Mouse (Mus musculus) gastrocnemius, adult 2 months (tissue): ENCODE measurements around the gene Eaf1. TPM values are rescaled to one million over a fixed set of nuclear protein-coding genes. Genes with fewer than 3 reads are reported as not detected.
"Not testable (repeated sequence)": the region's sequence is repeated elsewhere in the genome, so short reads cannot be mapped to it uniquely, and the experiment has no call there.

Experiments
- DNase-seq: peaks from one replicate; pipeline ENCODE4 v3.0.0; 2022
- H3K27ac ChIP-seq: fragments of 200-600 bp; 2 replicates; pipeline ENCODE4 v1.8.1; 2022; ENCODE audit warnings: mild to moderate bottlenecking
- H3K4me3 ChIP-seq: fragments of 200-600 bp; 2 replicates; pipeline ENCODE4 v1.8.1; 2022; ENCODE audit warnings: mild to moderate bottlenecking, moderate library complexity
- CTCF ChIP-seq: fragments of 200-600 bp; IDR thresholded peaks from 2 replicates; pipeline ENCODE4 v1.8.1; 2022; ENCODE audit warnings: antibody characterized with exemption, mild to moderate bottlenecking, moderate library complexity
- intact Hi-C: fragments of 180-260 bp; cut with DNase I; formaldehyde crosslinking; loops from one replicate; pipeline ENCODE4 v1.15.1; 2025
- long read RNA-seq, 2 experiments: library from polyadenylated mRNA; stranded (forward); transcript quantifications; one replicate each; pipeline ENCODE4 v2.0.0; 2021
- total RNA-seq, 2 experiments: library from RNA; stranded (reverse); gene quantifications; 2 replicates each; pipeline ENCODE4 v1.2.3; 2021

Eaf1 gene
- 10 to 100 TPM in 1 of 2 experiments, 1 to 10 TPM in 1; 7.1 to 11.5 TPM for total RNA-seq
- long read RNA-seq, experiment 1, full-length matches to known transcripts, result 37 of 42 reads
- long read RNA-seq, experiment 1, partial matches to known transcripts, result 2 of 42 reads
- long read RNA-seq, experiment 1, other reads (novel, unspliced or antisense), result 3 of 42 reads
- long read RNA-seq, experiment 2, full-length matches to known transcripts, result 21 of 26 reads
- long read RNA-seq, experiment 2, partial matches to known transcripts, result 2 of 26 reads
- long read RNA-seq, experiment 2, other reads (novel, unspliced or antisense), result 3 of 26 reads

- no peak for TF ChIP-seq CTCF
- Histone ChIP-seq H3K4me3 (peak within 1 kb of the TSS; percentile 99), H3K27ac (peak within 1 kb of the TSS; percentile 92)
- intact Hi-C loops, result loop anchor here (10.0 kb wide), 2 partner anchors 240 to 590 kb away; partner anchors contain the start of genes Bap1, Dph3, Oxnad1 and Phf7
- DNase-seq, result peak; percentile 57
These were observed at the start of gene Eaf1 for GRCm38 (mm10) chr14:31494349-31494974. TSS of gene Eaf1 (plus strand) at chr14:31494399.

GRCm38 (mm10) chr14:31448994-31449393, 45.2 kb upstream of the Eaf1 start:
- intact Hi-C loops, result loop anchor here (5.0 kb wide), 1 partner anchor 292 kb away; no protein-coding TSS in a partner anchor
- H3K27ac ChIP-seq, result peak overlapping the region; percentile 53
- no peak for DNase-seq
- no peak for TF ChIP-seq CTCF
- no peak overlapping the region for H3K4me3 ChIP-seq

GRCm38 (mm10) chr14:31453946-31454345, 40.3 kb upstream of the Eaf1 start:
- H3K27ac ChIP-seq, intact Hi-C loops, H3K4me3 ChIP-seq, DNase-seq: not testable (repeated sequence)

GRCm38 (mm10) chr14:31454849-31455566, 39.2 kb upstream of the Eaf1 start:
- intact Hi-C loops, result no loop called here
- no peak for DNase-seq
- TF ChIP-seq CTCF, result peak; percentile 60

GRCm38 (mm10) chr14:31456064-31456721, 38.0 kb upstream of the Eaf1 start:
- no peak for TF ChIP-seq CTCF
- H3K27ac ChIP-seq, result no peak overlapping the region
- no peak overlapping the region for H3K4me3 ChIP-seq
- intact Hi-C loops, result no loop called here
- no peak for DNase-seq

More at GRCm38 (mm10) chr14:31454849-31455566, 39.2 kb upstream of the Eaf1 start:
- no peak overlapping the region for H3K4me3 ChIP-seq
- no peak overlapping the region for H3K27ac ChIP-seq

GRCm38 (mm10) chr14:31458006-31458405, 36.2 kb upstream of the Eaf1 start:
- no peak for DNase-seq
- TF ChIP-seq CTCF, result no peak
- H3K27ac ChIP-seq, result no peak overlapping the region
- intact Hi-C loops, result no loop called here
- H3K4me3 ChIP-seq, result no peak overlapping the region

- not testable (repeated sequence) for DNase-seq
These were observed 32.0 kb upstream of the Eaf1 start for GRCm38 (mm10) chr14:31462226-31462625.

GRCm38 (mm10) chr14:31462886-31463285, 31.3 kb upstream of the Eaf1 start:
- intact Hi-C loops, result no loop called here
- DNase-seq, result no peak
- no peak for TF ChIP-seq CTCF
- Histone ChIP-seq H3K27ac (no peak overlapping the region), H3K4me3 (no peak overlapping the region)

More at GRCm38 (mm10) chr14:31462226-31462625, 32.0 kb upstream of the Eaf1 start:
- intact Hi-C loops, H3K4me3 ChIP-seq, H3K27ac ChIP-seq: not testable (repeated sequence)
- TF ChIP-seq CTCF, result peak; percentile 44

GRCm38 (mm10) chr14:31464176-31464575, 30.0 kb upstream of the Eaf1 start:
- Histone ChIP-seq H3K27ac (no peak overlapping the region), H3K4me3 (no peak overlapping the region)
- peak; percentile 64 for TF ChIP-seq CTCF
- intact Hi-C loops, result no loop called here
- no peak for DNase-seq

GRCm38 (mm10) chr14:31469711-31470110, 24.5 kb upstream of the Eaf1 start:
- Histone ChIP-seq H3K4me3 (no peak overlapping the region), H3K27ac (no peak overlapping the region)
- TF ChIP-seq CTCF, result peak; percentile 22; the same call in 1 of the 2 replicates
- no peak for DNase-seq
- intact Hi-C loops, result no loop called here

- H3K4me3 ChIP-seq, result no peak overlapping the region
- DNase-seq, result peak; percentile 52
- intact Hi-C loops, result loop anchor here (2.0 kb wide), 2 partner anchors 86 to 108 kb away; no protein-coding TSS in a partner anchor
- TF ChIP-seq CTCF, result peak; percentile 78
- H3K27ac ChIP-seq, result no peak overlapping the region
These were observed 21.6 kb upstream of the Eaf1 start for GRCm38 (mm10) chr14:31472451-31473061.

- peak; percentile 8; the same call in 1 of the 2 replicates for TF ChIP-seq CTCF
- Histone ChIP-seq H3K4me3 (no peak overlapping the region), H3K27ac (no peak overlapping the region)
- intact Hi-C loops, result loop anchor here (2.0 kb wide), 2 partner anchors 86 to 108 kb away; no protein-coding TSS in a partner anchor
- no peak for DNase-seq
These were observed 20.9 kb upstream of the Eaf1 start for GRCm38 (mm10) chr14:31473297-31473696.
